Mouse (Mus musculus) bone marrow macrophage, adult 2 months (primary cell): ENCODE results near the gene Gper1.

Experiments
- CTCF ChIP-seq: IDR thresholded peaks from 2 replicates; pipeline ENCODE4 v1.5.1; 2012; ENCODE audit warnings: low read depth, mild to moderate bottlenecking, low read length, moderate library complexity
- POLR2A ChIP-seq: IDR thresholded peaks from 2 replicates; pipeline ENCODE4 v1.6.1; 2012; ENCODE audit warnings: mild to moderate bottlenecking, low read depth, low read length, borderline replicate concordance

GRCm38 (mm10) chr5:139407121-139407885 is 15.6 kb upstream of the Gper1 start:
- TF ChIP-seq POLR2A = no peak
- peak; percentile 36 for TF ChIP-seq CTCF
